Mouse (Mus musculus) limb, embryonic 15.5 days (tissue): ENCODE measurements at regions not wholly inside any gene's neighbourhood (a gene's known extent, or its start where the extent isn't known, plus 50 kb on each side); places are given as distances from the start of the nearest gene placed in this dataset.

Experiments
- ATAC-seq: fragments of 200-750 bp; cut with Nextera tagmentation; 2 replicates; pipeline ENCODE4 v1.8.0; 2017; ENCODE audit warnings: low read depth, moderate TSS enrichment; ENCODE audit not compliant: insufficient number of reproducible peaks, low FRiP score, low TSS enrichment
- H3K27ac ChIP-seq: fragments of 300-500 bp; sonication (generic); 2 replicates; pipeline ENCODE4 v1.5.1; 2015; ENCODE audit warnings: moderate library complexity, mild to moderate bottlenecking, inconsistent platforms
- H3K27me3 ChIP-seq: fragments of 300-500 bp; sonication (generic); 2 replicates; pipeline ENCODE4 v1.6.1; 2015; ENCODE audit warnings: inconsistent platforms
- H3K36me3 ChIP-seq: fragments of 300-500 bp; sonication (generic); 2 replicates; pipeline ENCODE4 v1.6.1; 2015; ENCODE audit warnings: inconsistent platforms
- H3K4me1 ChIP-seq: fragments of 300-500 bp; sonication (generic); 2 replicates; pipeline ENCODE4 v1.6.1; 2015; ENCODE audit warnings: inconsistent platforms
- H3K4me2 ChIP-seq: fragments of 300-500 bp; sonication (generic); 2 replicates; pipeline ENCODE4 v1.6.1; 2015; ENCODE audit warnings: mild to moderate bottlenecking, inconsistent platforms
- H3K4me3 ChIP-seq: fragments of 300-500 bp; sonication (generic); 2 replicates; pipeline ENCODE4 v1.5.1; 2015; ENCODE audit warnings: mild to moderate bottlenecking, inconsistent platforms
- H3K9ac ChIP-seq: fragments of 300-500 bp; sonication (generic); 2 replicates; pipeline ENCODE4 v1.6.1; 2015; ENCODE audit warnings: inconsistent platforms
- H3K9me3 ChIP-seq: fragments of 300-500 bp; sonication (generic); 2 replicates; pipeline ENCODE4 v1.6.1; 2016; ENCODE audit warnings: inconsistent platforms
- WGBS: fragments of 180-500 bp; shearing (Covaris S2); methylation state at CpG from one replicate; pipeline ENCODE4 v1.1.7; 2015; 5-methylcytosine and 5-hydroxymethylcytosine counted together

DNA sequence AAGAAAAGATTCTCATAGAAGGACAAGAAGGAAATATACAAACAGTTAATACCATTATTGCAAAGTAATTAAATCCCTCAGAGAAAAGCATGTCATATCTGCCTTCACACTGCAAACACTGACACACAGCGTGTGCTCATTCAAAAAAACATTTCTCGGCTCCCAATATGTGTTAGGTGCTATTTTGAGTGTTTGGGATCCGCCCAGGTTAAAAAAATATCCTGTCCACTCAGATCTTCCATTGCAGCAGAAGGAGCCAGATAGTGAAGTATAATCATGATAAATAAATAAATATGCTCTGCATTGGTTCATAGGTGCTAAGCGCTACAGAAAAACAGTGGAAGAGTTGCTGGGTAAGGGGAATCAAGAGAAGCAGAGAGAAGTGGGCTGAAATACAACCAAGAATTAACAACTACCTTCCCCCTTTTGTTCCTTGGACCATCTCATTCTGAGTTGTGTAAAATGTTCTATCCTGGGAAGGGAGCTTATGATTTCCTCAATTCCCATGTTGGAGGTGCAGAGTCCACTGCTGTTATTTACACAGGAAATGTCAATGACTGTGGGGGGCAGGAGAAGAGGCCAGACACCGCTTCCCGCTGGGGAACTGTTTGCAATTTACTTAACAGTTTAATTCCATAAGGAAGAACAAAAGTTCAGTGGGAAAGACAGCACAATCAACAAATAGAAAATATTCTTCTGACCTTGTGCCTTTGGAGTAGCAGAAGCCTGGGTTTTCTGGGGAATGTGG lies 139.9 kb downstream of the Tle1 start:
- Histone ChIP-seq H3K9ac (no peak overlapping the region), H3K4me3 (no peak overlapping the region), H3K36me3 (no peaks in the 10 kb centered on the region), H3K27me3 (no peaks in the 10 kb centered on the region), H3K27ac (no peak overlapping the region), H3K9me3 (no peaks in the 10 kb centered on the region), H3K4me2 (no peak overlapping the region), H3K4me1 (no peaks in the 10 kb centered on the region)
- ATAC-seq, result no peak
- 67% methylated on average over 6 of the region's 6 CpGs for WGBS

DNA sequence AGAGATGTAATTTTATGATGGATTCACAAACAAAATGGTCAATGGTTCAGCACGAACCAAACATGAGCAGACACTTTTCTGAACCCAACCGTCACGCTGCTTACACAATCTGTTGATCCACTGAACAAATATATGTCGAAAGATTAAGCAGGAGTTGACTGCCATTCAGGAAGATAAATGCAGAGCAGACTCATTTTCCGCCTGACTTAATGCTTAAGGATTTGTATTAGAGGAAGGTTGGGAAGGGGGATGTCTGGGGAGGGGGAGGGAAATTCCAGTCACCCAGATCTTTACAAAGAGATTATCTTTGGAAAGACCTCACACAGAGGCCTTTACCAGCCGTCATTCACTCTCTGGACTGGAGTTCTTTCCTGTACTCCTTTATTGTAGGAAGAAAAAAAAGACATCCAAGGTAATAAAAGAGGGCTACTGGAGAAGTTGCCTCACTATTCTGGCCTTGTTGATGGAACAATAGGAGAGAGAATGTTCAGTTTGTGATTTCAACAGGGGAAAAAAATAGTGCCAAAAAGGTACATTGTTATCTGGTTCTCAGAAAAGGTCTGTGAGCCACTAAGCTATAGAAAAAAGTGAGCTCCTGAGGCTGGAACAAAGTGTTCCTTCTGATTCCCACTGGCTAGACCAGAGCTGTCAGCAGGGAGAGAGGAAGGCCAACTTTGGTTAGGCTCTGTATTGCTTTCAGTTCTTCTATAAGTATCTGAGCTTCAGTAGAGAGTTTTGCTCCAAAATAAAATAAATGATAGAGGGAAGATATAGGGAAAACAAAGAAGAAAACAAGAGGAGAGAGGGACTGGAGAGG lies 150.9 kb downstream of the Tle1 start:
- Histone ChIP-seq H3K27ac (no peak overlapping the region), H3K36me3 (no peaks in the 10 kb centered on the region), H3K9me3 (no peaks in the 10 kb centered on the region), H3K4me1 (no peaks in the 10 kb centered on the region), H3K4me2 (no peak overlapping the region), H3K27me3 (no peaks in the 10 kb centered on the region), H3K9ac (no peak overlapping the region), H3K4me3 (no peak overlapping the region)
- 60% methylated on average over 6 of the region's 6 CpGs for WGBS
- no peak for ATAC-seq

DNA sequence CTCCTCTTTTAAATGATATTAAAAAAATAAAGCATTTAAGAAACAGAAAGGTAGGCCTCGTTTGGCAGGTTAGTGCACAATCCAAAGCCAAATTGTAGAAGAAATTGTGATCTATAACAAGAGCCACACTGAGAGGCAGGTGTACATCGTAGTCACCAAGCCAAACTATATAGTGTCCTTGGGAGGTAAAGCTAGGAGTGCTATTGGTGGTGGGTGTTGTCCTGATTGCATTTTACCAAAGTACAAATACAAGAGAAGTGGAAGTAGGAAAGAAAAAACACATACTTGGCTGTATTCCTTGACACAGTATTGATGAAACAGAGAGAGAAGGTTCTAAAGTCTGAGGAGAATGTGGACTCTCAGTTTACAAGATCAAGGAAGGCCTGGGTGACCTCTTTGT lies 178.6 kb downstream of the Tle1 start:
- no peak for ATAC-seq
- WGBS, result 84% methylated on average over 2 of the region's 2 CpGs
- no peaks in the 10 kb centered on the region for H3K4me1 ChIP-seq
- H3K9me3 ChIP-seq, result no peaks in the 10 kb centered on the region
- no peaks in the 10 kb centered on the region for H3K27me3 ChIP-seq
- H3K36me3 ChIP-seq, result no peaks in the 10 kb centered on the region
- H3K27ac ChIP-seq, result no peak overlapping the region
- no peak overlapping the region for H3K9ac ChIP-seq
- H3K4me2 ChIP-seq, result no peak overlapping the region
- no peak overlapping the region for H3K4me3 ChIP-seq

DNA sequence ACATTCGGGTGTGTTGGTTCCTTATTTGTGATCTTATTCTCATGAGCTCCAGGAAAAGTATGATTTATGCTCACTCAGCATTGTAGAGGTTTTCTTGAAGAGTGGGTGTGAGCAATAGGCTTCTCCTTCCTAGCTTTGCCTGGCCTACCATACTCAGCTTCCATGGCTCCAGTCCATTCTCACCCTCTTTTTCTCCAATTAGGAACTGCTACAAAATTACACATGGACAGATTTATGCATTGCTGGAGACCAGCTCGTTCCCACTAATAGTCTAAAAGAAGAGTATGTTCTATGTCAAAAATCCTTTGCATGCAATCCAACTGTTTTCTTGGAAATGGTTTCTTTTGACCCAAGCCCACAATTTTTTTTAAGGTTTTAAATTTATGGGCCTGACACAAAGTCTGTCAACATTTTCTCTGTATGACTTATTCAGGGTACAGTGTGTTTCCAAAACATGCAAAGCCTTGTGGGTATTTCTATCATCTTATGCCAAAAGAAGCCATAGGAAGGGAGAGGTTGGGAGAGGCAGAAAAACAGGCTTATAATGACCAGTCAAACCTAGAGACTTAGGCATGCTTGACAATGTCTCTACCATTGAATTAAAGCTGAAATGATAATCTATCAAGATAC lies 186.4 kb downstream of the Tle1 start:
- no peak for ATAC-seq
- no peak overlapping the region for H3K4me2 ChIP-seq
- WGBS, result 50% methylated on average over 2 of the region's 2 CpGs

DNA sequence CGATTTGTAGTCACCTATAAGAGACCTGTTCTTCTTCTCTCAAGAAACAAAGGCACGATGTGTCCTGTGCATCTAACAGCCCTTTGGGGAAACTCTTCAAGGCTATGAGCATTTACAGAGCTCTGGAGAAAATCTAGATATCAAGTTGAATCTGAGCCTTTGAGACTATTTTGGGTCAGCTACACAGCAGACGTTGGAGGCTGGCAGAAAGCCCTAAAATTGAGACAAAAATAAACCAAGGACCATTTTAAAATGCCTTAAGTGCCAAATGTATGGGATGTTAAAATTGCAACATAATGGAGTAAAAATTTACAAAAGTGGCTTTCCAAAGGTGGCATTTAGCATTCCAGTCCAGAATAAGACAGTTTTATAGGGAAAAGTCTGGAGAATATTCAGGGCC lies 187.1 kb downstream of the Tle1 start:
- no peak overlapping the region for H3K4me2 ChIP-seq
- 58% methylated on average over 3 of the region's 3 CpGs for WGBS

More for the DNA sequence above, 186.4 kb downstream of the Tle1 start:
- Histone ChIP-seq H3K9ac (no peak overlapping the region), H3K27me3 (no peaks in the 10 kb centered on the region), H3K27ac (0 out of 2 replicates have a peak overlapping the region, but pooled peaks have one; percentile 12), H3K4me3 (no peak overlapping the region), H3K9me3 (no peaks in the 10 kb centered on the region), H3K4me1 (no peaks in the 10 kb centered on the region), H3K36me3 (no peaks in the 10 kb centered on the region)

DNA sequence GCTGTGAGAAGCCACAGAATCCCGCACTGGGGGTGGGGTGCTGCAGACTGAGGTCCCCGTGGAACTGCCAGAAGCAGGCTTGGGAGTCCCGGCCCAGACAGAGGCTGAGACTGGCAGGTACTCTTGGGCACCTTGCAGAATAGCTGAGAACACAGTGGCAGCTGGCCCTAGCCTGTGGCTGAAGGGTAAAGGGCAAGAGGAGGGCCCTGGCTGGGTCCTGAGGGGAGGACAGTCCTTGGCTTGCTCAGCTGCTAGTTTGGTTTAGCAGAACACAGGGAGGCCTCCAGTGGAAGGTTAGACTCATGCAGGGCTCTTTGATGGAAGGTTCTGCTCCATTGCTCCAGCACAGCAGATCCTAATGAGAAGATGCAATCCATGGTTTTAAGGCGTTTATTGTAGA lies 190.4 kb downstream of the Tle1 start:
- H3K9me3 ChIP-seq, result no peaks in the 10 kb centered on the region
- WGBS, result 87% methylated on average over 4 of the region's 4 CpGs
- H3K9ac ChIP-seq, result no peak overlapping the region
- H3K4me2 ChIP-seq, result no peak overlapping the region
- H3K4me3 ChIP-seq, result no peak overlapping the region
- no peak; the same call in 1 of the 2 replicates for ATAC-seq
- no peaks in the 10 kb centered on the region for H3K36me3 ChIP-seq
- no peaks in the 10 kb centered on the region for H3K27me3 ChIP-seq
- H3K27ac ChIP-seq, result no peak overlapping the region
- no peaks in the 10 kb centered on the region for H3K4me1 ChIP-seq

More for the DNA sequence above, 187.1 kb downstream of the Tle1 start:
- Histone ChIP-seq H3K9me3 (no peaks in the 10 kb centered on the region), H3K27me3 (no peaks in the 10 kb centered on the region), H3K9ac (no peak overlapping the region), H3K27ac (no peak overlapping the region), H3K4me3 (no peak overlapping the region), H3K4me1 (no peaks in the 10 kb centered on the region), H3K36me3 (no peaks in the 10 kb centered on the region)
- ATAC-seq, result no peak

DNA sequence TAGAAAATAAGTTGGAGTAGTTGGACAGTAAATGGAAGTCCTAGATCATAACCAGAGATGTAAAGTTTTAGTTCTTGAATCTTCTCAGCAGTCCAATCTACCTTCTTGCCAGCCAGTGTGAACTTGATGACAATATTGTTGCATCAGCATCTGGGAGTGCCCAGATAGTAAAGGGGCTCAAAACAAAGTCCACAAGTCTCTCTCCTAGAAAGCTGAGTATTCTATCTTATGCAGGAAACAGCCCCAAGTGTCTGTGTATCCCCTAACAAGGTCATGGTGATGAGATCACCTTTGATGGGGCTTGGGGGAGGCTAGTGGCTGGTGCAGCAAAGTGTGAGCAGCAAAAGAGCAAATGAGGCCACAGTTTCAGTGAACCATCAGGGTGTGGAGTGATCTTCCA lies 194.8 kb downstream of the Tle1 start:
- H3K27me3 ChIP-seq, result no peaks in the 10 kb centered on the region
- no peaks in the 10 kb centered on the region for H3K9me3 ChIP-seq
- H3K9ac ChIP-seq, result no peak overlapping the region
- H3K4me1 ChIP-seq, result no peaks in the 10 kb centered on the region
- no peaks in the 10 kb centered on the region for H3K36me3 ChIP-seq
- ATAC-seq, result no peak
- H3K4me3 ChIP-seq, result no peak overlapping the region
- no peak overlapping the region for H3K4me2 ChIP-seq
- no peak overlapping the region for H3K27ac ChIP-seq

DNA sequence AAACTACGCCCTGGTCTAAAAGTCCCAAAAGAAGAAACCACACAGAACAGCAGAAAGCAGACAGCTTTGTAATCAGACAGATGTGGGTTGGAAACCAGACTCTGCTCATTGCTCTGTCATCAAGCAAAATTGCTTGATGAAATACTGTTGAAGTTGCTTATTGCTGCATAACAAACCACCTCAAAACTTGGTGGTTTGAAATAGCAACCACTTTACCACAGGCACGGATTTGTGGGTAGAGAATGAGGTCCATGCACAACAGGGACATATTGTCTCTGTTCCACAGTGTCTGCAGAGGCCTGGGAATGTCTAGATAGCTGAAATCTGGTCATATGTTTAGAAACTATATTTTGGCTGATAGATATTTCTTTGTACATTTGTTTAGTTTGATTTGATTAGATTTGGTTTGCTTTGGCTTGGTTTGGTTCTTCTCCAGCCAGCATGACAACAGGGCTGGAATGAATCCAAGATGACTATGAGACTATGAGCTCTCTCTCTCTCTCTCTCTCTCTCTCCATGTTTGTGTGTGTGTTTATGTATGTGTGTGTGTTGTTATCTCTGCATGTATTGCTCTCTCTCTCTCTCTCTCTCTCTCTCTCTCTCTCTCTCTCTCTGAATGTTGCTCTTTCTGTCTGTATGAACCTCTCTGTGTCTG lies 199.4 kb downstream of the Tle1 start:
- no peak for ATAC-seq
- Histone ChIP-seq H3K9ac (no peak overlapping the region), H3K4me3 (no peak overlapping the region), H3K27me3 (no peaks in the 10 kb centered on the region), H3K9me3 (no peaks in the 10 kb centered on the region), H3K36me3 (no peaks in the 10 kb centered on the region), H3K4me1 (no peaks in the 10 kb centered on the region), H3K27ac (no peak overlapping the region), H3K4me2 (no peak overlapping the region)
- 55% methylated on average over 2 of the region's 2 CpGs for WGBS

DNA sequence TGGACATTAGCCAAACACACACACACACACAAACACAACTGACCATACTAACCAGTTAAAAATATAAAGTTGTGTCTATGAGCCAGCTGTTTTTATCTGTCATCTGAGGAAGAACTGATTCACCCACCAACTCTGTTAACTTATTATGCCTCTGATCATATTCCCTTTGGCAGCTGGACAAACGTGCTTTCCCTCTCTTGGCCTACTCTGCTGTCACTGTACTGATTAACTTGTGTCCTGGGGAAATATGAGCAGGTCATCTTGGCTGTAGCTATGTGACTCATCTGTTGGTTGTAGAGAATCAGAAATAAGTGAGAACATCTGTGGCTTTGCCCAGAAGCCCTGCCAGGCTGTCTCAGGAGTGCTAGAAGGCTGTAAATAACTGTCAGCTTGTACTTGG lies 210.9 kb upstream of the Gm11232 start:
- H3K9me3 ChIP-seq, result no peaks in the 10 kb centered on the region
- H3K9ac ChIP-seq, result no peak overlapping the region
- H3K36me3 ChIP-seq, result no peaks in the 10 kb centered on the region
- no peak for ATAC-seq
- H3K27ac ChIP-seq, result no peak overlapping the region
- H3K4me2 ChIP-seq, result no peak overlapping the region
- H3K4me1 ChIP-seq, result no peaks in the 10 kb centered on the region
- no peaks in the 10 kb centered on the region for H3K27me3 ChIP-seq
- 29% methylated on average over 1 of the region's 1 CpGs for WGBS
- H3K4me3 ChIP-seq, result no peak overlapping the region

DNA sequence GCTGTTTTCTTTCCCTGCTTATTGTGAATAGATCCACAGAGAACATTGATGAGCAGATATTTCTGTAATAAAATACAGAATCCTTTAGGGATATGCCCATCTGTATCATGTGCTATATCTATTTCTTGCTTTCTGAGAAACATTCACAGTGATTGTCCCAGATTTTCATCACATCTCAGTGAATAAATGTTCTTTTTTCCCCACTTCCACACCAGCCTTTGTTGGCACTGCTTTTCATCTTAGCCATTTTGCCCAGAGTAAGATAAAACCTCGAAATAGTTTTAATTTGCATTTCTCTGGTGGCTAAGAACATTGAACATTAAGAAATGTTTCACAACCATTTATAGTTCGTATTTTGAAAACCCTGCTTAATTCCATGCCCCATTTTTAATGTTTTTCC lies 195.7 kb upstream of the Gm11232 start:
- WGBS, result 76% methylated on average over 2 of the region's 2 CpGs
- H3K27ac ChIP-seq, result no peak overlapping the region
- H3K4me3 ChIP-seq, result no peak overlapping the region
- ATAC-seq, result no peak
- no peaks in the 10 kb centered on the region for H3K4me1 ChIP-seq
- no peak overlapping the region for H3K9ac ChIP-seq
- H3K27me3 ChIP-seq, result no peaks in the 10 kb centered on the region
- no peaks in the 10 kb centered on the region for H3K9me3 ChIP-seq
- no peak overlapping the region for H3K4me2 ChIP-seq
- no peaks in the 10 kb centered on the region for H3K36me3 ChIP-seq

DNA sequence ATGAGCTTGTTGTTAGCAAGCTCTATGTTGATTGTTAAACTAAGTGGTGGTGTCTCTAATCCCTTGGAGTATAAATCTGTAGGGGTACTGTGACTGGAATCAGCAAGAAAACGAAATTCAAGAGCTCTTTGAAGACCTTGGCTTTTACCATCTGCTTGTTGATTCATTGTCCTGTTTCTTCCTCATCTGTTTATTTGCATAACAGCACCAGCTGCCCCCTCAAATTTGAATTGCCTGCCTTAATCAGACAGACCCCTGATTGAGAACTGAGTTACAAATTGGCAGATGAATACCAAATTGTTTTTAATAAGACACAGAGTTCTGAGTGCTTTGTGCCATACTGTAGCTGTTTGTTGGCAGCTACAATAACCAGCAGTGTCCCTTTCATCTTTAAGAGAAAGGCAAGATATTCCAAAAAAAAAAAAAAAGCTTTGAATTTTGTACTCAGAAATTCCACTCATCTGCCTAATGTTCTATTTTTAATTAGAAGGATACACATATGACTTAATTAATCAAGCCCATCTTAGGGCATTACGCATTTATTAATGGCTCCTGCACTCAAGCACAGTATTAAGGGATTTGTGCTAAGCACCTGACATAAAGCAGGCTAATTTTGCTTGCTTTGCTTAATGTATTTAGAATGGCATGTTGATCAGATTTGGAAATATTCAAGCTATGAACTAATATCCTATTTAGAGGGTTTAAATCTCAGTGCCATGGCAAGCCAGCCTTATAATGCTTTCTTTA lies 175.6 kb upstream of the Gm11232 start:
- H3K27ac ChIP-seq, result no peak overlapping the region
- no peak overlapping the region for H3K4me3 ChIP-seq
- ATAC-seq, result no peak
- no peaks in the 10 kb centered on the region for H3K9me3 ChIP-seq
- H3K4me1 ChIP-seq, result no peaks in the 10 kb centered on the region
- H3K27me3 ChIP-seq, result no peaks in the 10 kb centered on the region
- no peak overlapping the region for H3K4me2 ChIP-seq
- 48% methylated on average over 2 of the region's 2 CpGs for WGBS
- no peak overlapping the region for H3K9ac ChIP-seq
- no peaks in the 10 kb centered on the region for H3K36me3 ChIP-seq
